Mouse (Mus musculus) embryonic facial prominence, embryonic 15.5 days (tissue): Measurements from ENCODE around the gene Bpifb4. TPM values are rescaled to one million over a fixed set of nuclear protein-coding genes. Genes with fewer than 3 reads are reported as not detected.

Experiments used
- ATAC-seq: fragments of 200-750 bp; cut with Nextera tagmentation; 2 replicates; pipeline ENCODE4 v1.8.0; 2017; ENCODE audit warnings: low read depth, moderate TSS enrichment; ENCODE audit not compliant: insufficient number of reproducible peaks, low FRiP score, low TSS enrichment
- H3K27ac ChIP-seq: fragments of 300-500 bp; sonication (generic); replicated peaks from 2 replicates; pipeline ENCODE4 v1.5.1; 2015; ENCODE audit warnings: mild to moderate bottlenecking, inconsistent platforms
- H3K27me3 ChIP-seq: fragments of 300-500 bp; sonication (generic); 2 replicates; pipeline ENCODE4 v1.6.1; 2015; ENCODE audit warnings: inconsistent platforms
- H3K36me3 ChIP-seq: fragments of 300-500 bp; sonication (generic); 2 replicates; pipeline ENCODE4 v1.6.1; 2015; ENCODE audit warnings: mild to moderate bottlenecking, inconsistent platforms
- H3K4me1 ChIP-seq: fragments of 300-500 bp; sonication (generic); 2 replicates; pipeline ENCODE4 v1.6.1; 2015; ENCODE audit warnings: inconsistent platforms
- H3K4me2 ChIP-seq: fragments of 300-500 bp; sonication (generic); replicated peaks from 2 replicates; pipeline ENCODE4 v1.6.1; 2015; ENCODE audit warnings: mild to moderate bottlenecking, inconsistent platforms
- H3K4me3 ChIP-seq: fragments of 300-500 bp; sonication (generic); replicated peaks from 2 replicates; pipeline ENCODE4 v1.5.1; 2015; ENCODE audit warnings: mild to moderate bottlenecking, inconsistent platforms
- H3K9ac ChIP-seq: fragments of 300-500 bp; sonication (generic); 2 replicates; pipeline ENCODE4 v1.6.1; 2015; ENCODE audit warnings: inconsistent platforms
- H3K9me3 ChIP-seq: fragments of 300-500 bp; sonication (generic); replicated peaks from 2 replicates; pipeline ENCODE4 v1.6.1; 2016; ENCODE audit warnings: inconsistent platforms
- WGBS: fragments of 180-500 bp; shearing (Covaris S2); methylation state at CpG from one replicate; pipeline ENCODE4 v1.1.7; 2015; 5-methylcytosine and 5-hydroxymethylcytosine counted together
- polyA plus RNA-seq: library from polyadenylated mRNA; unstranded; fragments of >200 nt; fragmentation: Nextera tagmentation; extraction: Ambion mirVana; gene quantifications from 2 replicates; pipeline ENCODE4 v1.2.1, GENCODE M21; 2015

The Bpifb4 gene
- polyA plus RNA-seq, 1 experiment from 2014 or later: not detected

GRCm38 (mm10) chr2:153943537-153943936, 5.5 kb downstream of the Bpifb4 start:
- H3K36me3 ChIP-seq: no peaks in the 10 kb centered on the region
- no peaks in the 10 kb centered on the region for H3K27me3 ChIP-seq
- H3K4me2 ChIP-seq: no peak overlapping the region
- H3K27ac ChIP-seq: no peak overlapping the region
- 37% methylated on average over 3 of the region's 3 CpGs for WGBS
- H3K9ac ChIP-seq: no peak overlapping the region
- H3K9me3 ChIP-seq: no peaks in the 10 kb centered on the region
- no peaks in the 10 kb centered on the region for H3K4me1 ChIP-seq
- ATAC-seq: no peak
- H3K4me3 ChIP-seq: no peak overlapping the region

GRCm38 (mm10) chr2:153944567-153944966, 6.6 kb downstream of the Bpifb4 start:
- 88% methylated on average over 8 of the region's 8 CpGs for WGBS
- no peak for ATAC-seq
- H3K27me3 ChIP-seq: no peaks in the 10 kb centered on the region
- H3K9me3 ChIP-seq: no peaks in the 10 kb centered on the region
- no peak overlapping the region for H3K9ac ChIP-seq
- no peak overlapping the region for H3K4me2 ChIP-seq
- no peak overlapping the region for H3K27ac ChIP-seq
- no peaks in the 10 kb centered on the region for H3K4me1 ChIP-seq
- no peaks in the 10 kb centered on the region for H3K36me3 ChIP-seq
- H3K4me3 ChIP-seq: no peak overlapping the region

GRCm38 (mm10) chr2:153952897-153953296, 14.9 kb downstream of the Bpifb4 start:
- Histone ChIP-seq H3K27ac (no peak overlapping the region), H3K4me2 (no peak overlapping the region), H3K9me3 (no peaks in the 10 kb centered on the region), H3K36me3 (no peaks in the 10 kb centered on the region), H3K27me3 (no peaks in the 10 kb centered on the region), H3K9ac (no peak overlapping the region), H3K4me1 (no peaks in the 10 kb centered on the region), H3K4me3 (no peak overlapping the region)
- 28% methylated on average over 6 of the region's 6 CpGs for WGBS
- ATAC-seq: no peak

GRCm38 (mm10) chr2:153953836-153954235, 15.8 kb downstream of the Bpifb4 start:
- no peak overlapping the region for H3K9ac ChIP-seq
- H3K9me3 ChIP-seq: no peaks in the 10 kb centered on the region
- no peak for ATAC-seq
- H3K36me3 ChIP-seq: no peaks in the 10 kb centered on the region
- peak overlapping the region; percentile 34 for H3K4me2 ChIP-seq
- WGBS: 10% methylated on average over 6 of the region's 6 CpGs
- H3K4me1 ChIP-seq: no peaks in the 10 kb centered on the region
- H3K27ac ChIP-seq: no peak overlapping the region
- H3K27me3 ChIP-seq: no peaks in the 10 kb centered on the region
- no peak overlapping the region for H3K4me3 ChIP-seq

- no peaks in the 10 kb centered on the region for H3K36me3 ChIP-seq
- no peak for ATAC-seq
- no peak overlapping the region for H3K9ac ChIP-seq
- no peaks in the 10 kb centered on the region for H3K4me1 ChIP-seq
- H3K27ac ChIP-seq: no peak overlapping the region
- H3K27me3 ChIP-seq: no peaks in the 10 kb centered on the region
- H3K9me3 ChIP-seq: no peaks in the 10 kb centered on the region
- H3K4me3 ChIP-seq: no peak overlapping the region
- H3K4me2 ChIP-seq: no peak overlapping the region
- 69% methylated on average over 4 of the region's 4 CpGs for WGBS
Measured at GRCm38 (mm10) chr2:153962821-153963331, 24.9 kb downstream of the Bpifb4 start.

GRCm38 (mm10) chr2:153963334-153963733, 25.3 kb downstream of the Bpifb4 start:
- Histone ChIP-seq H3K36me3 (no peaks in the 10 kb centered on the region), H3K27me3 (no peaks in the 10 kb centered on the region), H3K4me3 (no peak overlapping the region), H3K4me2 (no peak overlapping the region), H3K9ac (no peak overlapping the region), H3K9me3 (no peaks in the 10 kb centered on the region), H3K4me1 (no peaks in the 10 kb centered on the region), H3K27ac (no peak overlapping the region)
- no peak for ATAC-seq
- WGBS: 90% methylated on average over 1 of the region's 1 CpGs

- Histone ChIP-seq H3K4me3 (no peak overlapping the region), H3K9me3 (no peaks in the 10 kb centered on the region), H3K4me1 (no peaks in the 10 kb centered on the region), H3K4me2 (no peak overlapping the region), H3K27me3 (no peaks in the 10 kb centered on the region), H3K9ac (no peak overlapping the region), H3K27ac (no peak overlapping the region), H3K36me3 (no peaks in the 10 kb centered on the region)
- ATAC-seq: no peak
- WGBS: 50% methylated on average over 5 of the region's 5 CpGs
Measured at GRCm38 (mm10) chr2:153970221-153970620, 32.2 kb downstream of the Bpifb4 start.

GRCm38 (mm10) chr2:153974582-153974981, 36.6 kb downstream of the Bpifb4 start, which contains the start of gene Bpifa6:
Gene Bpifa6, plus strand, starts transcription at chr2:153974945.
- Histone ChIP-seq H3K27ac (no peak within 1 kb of the TSS), H3K4me3 (no peak within 1 kb of the TSS), H3K9ac (no peak within 1 kb of the TSS), H3K4me1 (no peaks in the 10 kb centered on the region), H3K36me3 (no peaks in the 10 kb centered on the region), H3K27me3 (no peaks in the 10 kb centered on the region), H3K4me2 (no peak within 1 kb of the TSS), H3K9me3 (no peaks in the 10 kb centered on the region)
- no peak for ATAC-seq
- 50% methylated on average over 5 of the region's 5 CpGs for WGBS

- ATAC-seq: 0 out of 2 replicates have a peak, but pooled peaks have one; percentile 39
- Histone ChIP-seq H3K4me2 (no peak overlapping the region), H3K27ac (no peak overlapping the region), H3K36me3 (no peaks in the 10 kb centered on the region), H3K9me3 (no peaks in the 10 kb centered on the region), H3K4me3 (no peak overlapping the region), H3K27me3 (no peaks in the 10 kb centered on the region), H3K9ac (no peak overlapping the region), H3K4me1 (no peaks in the 10 kb centered on the region; the same call in 1 of the 2 replicates)
- 7% methylated on average over 7 of the region's 7 CpGs for WGBS
Measured at GRCm38 (mm10) chr2:153995770-153996169, 57.8 kb downstream of the Bpifb4 start.

GRCm38 (mm10) chr2:154000501-154000900, 62.5 kb downstream of the Bpifb4 start:
- WGBS: 75% methylated on average over 3 of the region's 3 CpGs
- Histone ChIP-seq H3K9me3 (no peaks in the 10 kb centered on the region), H3K27ac (no peak overlapping the region), H3K27me3 (no peaks in the 10 kb centered on the region), H3K9ac (no peak overlapping the region), H3K4me1 (no peaks in the 10 kb centered on the region; the same call in 1 of the 2 replicates), H3K36me3 (no peaks in the 10 kb centered on the region), H3K4me2 (no peak overlapping the region), H3K4me3 (no peak overlapping the region)
- ATAC-seq: no peak

- no peak overlapping the region for H3K9ac ChIP-seq
- no peaks in the 10 kb centered on the region for H3K4me1 ChIP-seq
- no peaks in the 10 kb centered on the region for H3K27me3 ChIP-seq
- no peak overlapping the region for H3K4me3 ChIP-seq
- no peak for ATAC-seq
- H3K4me2 ChIP-seq: no peak overlapping the region
- H3K27ac ChIP-seq: no peak overlapping the region
- no peaks in the 10 kb centered on the region for H3K9me3 ChIP-seq
- no peaks in the 10 kb centered on the region for H3K36me3 ChIP-seq
Measured at GRCm38 (mm10) chr2:154001056-154001455, 63.0 kb downstream of the Bpifb4 start.

GRCm38 (mm10) chr2:154004456-154004855, 66.4 kb downstream of the Bpifb4 start:
- Histone ChIP-seq H3K27me3 (no peaks in the 10 kb centered on the region), H3K36me3 (no peaks in the 10 kb centered on the region), H3K9ac (no peak overlapping the region), H3K4me2 (no peak overlapping the region), H3K4me1 (no peaks in the 10 kb centered on the region), H3K4me3 (no peak overlapping the region), H3K9me3 (no peaks in the 10 kb centered on the region), H3K27ac (no peak overlapping the region)
- 81% methylated on average over 1 of the region's 1 CpGs for WGBS
- ATAC-seq: no peak
